Mouse (Mus musculus): Measurements from ENCODE around the gene Spon1.

Gene Spon1

DNA sequence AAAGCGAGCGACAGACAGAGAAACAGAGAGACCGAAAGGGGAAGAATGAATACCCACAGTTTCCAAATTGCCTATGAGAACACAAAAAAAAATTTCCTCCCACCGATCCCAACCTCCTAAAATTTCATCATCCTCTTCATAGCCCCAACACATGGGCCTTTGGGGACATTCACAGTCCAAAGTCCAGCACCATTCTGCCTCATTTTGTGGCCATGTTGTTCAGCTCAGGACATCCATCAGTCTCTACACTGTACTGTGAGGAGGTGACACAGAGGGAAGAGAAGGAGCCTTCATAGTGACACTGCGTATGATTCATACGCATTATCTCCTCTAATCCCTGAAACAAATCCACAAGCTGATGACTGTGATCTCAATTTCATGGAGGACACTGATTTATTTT lies 12.7 kb downstream of the Spon1 start:
- DNase-seq (ENCODE audit: low spot score in 2 of 2): no peak

GRCm38 (mm10) chr7:113780286-113780685 lies 14.5 kb downstream of the Spon1 start:
- no peak for DNase-seq (ENCODE audit: low spot score in 2 of 2)

DNA sequence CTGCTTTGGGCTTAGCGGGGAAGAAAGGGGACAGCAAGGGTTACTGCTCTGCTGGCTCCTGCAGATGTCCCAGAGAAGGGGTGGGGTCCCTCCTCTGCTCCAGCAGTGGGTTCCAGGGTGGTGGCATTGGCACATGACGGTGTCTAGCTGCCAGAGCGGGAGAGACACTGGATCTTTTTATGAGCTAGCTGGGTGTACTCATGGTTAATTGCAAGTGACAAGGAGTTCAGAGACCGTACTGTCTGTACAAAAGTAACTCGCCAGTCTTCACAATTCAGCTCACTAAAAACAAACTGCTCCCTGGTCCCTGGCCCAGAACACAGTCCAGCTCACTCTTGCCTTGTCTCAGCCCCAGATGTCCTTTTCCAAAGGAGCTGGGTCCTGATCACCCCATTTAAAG lies 26.2 kb downstream of the Spon1 start:
- DNase-seq (ENCODE audit: low spot score in 2 of 2): no peak

- no peak for DNase-seq (ENCODE audit: low spot score in 2 of 2)
Observed at GRCm38 (mm10) chr7:113792871-113793270, 27.1 kb downstream of the Spon1 start.

DNA sequence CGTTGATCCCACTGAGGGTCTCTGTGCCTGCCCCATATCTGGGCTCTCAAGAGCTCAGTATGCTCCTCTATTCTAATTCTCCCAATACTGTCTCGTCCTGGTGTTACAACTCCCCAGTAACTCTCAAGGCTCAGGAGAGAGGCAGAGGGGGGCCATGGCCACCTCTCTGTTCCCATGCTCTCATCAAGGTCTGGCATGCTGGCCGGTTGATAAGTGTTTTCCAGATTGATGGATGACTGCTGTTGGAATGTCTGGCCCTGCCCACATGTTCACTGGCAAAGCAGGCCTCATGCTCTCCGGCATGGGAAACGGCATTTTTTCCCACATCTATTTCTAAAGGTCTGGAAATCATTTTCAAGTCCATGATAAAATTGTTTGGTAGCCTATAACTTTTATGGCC lies 29.4 kb downstream of the Spon1 start:
- DNase-seq (ENCODE audit: low spot score in 2 of 2): no peak

DNA sequence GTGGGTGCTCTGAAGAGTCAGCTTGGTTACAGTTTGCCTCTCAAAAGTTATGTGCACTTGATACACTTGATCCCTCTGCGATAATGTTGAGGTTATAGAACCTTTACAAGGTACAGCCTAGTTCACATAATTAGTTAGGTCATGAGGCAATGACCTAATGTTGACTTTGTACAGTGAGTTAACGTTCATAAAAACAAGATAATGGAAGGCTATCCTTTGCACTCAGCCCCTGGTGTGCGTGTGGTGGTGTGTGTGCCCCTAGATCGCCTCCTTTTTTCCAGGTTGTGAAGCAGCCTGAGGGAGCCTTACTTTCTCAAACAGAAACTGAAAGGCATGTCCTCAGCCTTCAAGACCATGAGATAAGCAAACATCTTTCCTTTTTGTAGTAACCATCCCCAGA lies 31.3 kb downstream of the Spon1 start:
- DNase-seq (ENCODE audit: low spot score in 2 of 2): no peak

DNA sequence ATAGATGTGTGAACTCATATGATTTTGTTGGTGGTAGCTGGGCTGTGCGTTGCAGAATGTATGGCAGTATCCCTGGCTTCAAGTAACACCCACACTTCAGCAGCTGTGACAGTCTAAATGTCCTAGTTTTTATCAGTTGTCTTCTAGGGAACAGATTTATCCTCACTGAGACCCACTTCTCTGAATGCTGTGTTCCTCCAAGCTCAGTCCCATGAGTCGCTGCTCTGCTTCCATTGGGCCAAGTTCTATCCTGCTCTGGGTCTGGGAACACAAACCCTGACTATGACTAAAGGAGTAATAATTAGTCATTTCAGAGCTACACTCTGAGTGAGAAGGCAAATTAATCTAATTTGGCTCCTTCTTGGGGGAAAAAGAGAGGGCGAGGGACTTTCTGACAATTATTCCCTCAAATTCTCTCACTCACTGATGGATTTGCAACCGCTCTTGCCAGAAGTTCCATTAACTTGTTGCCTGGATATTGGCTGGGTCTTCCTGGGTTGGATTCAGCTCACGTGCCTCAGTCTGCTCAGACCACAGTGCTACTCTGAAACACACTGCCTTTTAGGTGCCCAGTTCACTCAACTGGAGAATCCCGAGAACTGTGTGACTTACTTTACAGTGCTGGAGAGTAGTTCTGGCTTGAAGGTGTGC lies 32.9 kb downstream of the Spon1 start:
- no peak for DNase-seq (ENCODE audit: low spot score in 2 of 2)

DNA sequence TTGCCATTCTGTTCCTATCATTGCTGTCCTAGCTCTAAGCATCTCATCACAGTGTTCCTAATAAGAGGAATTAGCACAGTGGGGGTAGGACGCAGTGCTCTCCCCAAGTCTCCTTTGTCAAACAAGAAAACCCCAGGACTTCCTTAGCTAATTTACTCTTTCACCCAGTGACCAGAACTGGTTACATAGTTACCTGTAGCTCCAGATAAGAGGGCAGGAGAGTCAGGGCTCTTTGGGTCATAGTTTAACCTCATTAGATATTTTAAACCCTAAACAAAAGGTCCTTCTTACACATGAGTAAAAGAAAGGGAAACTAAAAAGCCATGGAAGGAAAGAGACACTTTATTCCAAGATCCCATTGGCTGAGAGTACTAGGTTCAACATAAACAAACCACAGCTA lies 44.0 kb downstream of the Spon1 start:
- DNase-seq (ENCODE audit: low spot score in 2 of 2): no peak

- DNase-seq (ENCODE audit: low spot score in 2 of 2): no peak
Observed at GRCm38 (mm10) chr7:113811376-113812158, 45.8 kb downstream of the Spon1 start.

- DNase-seq (ENCODE audit: low spot score in 2 of 2): no peak
Observed at GRCm38 (mm10) chr7:113814101-113814779, 48.4 kb downstream of the Spon1 start.

DNA sequence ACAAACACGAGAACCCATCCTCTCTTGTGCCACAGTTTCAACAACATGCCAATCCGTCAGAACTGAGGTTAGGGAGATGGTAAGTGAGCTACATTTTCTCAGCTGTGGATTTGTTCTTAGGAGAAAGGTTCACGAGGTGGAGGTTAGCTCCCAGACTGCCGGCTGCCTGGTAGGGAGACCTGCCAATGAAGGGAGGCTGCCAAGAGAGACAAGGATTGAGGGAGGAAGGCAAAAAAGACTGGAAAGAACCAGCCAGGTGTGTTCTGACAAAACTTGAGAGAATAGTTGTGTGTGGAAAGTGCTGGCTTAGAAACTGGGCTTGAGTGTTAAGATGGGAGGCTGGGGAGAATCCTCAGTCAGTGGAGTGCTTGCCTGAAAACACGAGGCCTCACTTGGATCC lies 49.9 kb downstream of the Spon1 start:
- DNase-seq (ENCODE audit: low spot score in 2 of 2): no peak

DNA sequence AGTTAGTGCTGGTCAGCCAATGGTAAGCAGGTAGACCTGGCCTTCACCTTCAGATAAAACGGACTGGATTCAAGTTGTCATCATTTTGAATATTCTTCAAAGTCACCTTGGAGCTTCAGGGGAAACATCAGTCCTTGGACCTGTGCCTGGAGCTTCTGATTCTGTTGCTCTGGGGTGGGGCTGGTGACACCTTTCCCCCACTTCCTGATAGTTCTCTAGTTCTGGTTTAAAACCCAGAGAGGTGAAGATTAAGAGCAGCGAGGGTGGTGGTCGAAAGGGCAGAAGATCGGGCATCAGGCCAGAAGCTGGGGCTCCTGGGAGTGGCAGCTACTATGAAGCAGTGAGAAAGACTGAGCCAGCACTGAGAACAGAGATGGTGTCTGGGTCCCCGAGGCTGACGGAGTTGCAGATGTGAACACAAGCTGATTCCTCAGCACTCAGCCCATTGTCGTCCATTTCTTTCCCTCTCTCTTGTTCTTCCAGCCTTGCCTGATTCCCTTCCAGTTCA lies 51.1 kb downstream of the Spon1 start:
- DNase-seq (ENCODE audit: low spot score in 2 of 2): no peak

DNA sequence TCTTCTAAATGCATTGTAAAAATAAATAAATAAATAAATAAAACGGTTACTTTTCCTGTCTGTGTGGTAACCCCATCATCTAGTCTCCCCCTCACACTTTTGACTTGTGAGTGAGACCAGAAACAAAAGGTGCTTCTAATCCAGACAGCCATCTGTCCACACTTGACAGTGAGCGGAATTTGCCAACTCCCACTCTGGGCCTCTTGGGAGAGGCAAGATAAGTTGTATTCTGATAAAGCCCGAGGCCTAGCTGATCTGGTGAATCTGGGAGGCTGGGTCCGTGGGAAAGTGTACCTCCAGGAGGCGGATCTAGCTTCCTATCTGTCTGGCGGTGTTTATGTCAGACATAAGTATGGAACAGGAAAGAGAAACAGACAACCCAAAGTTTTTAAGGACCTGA lies 52.3 kb downstream of the Spon1 start:
- DNase-seq (ENCODE audit: low spot score in 2 of 2): no peak

GRCm38 (mm10) chr7:113820213-113820612 lies 54.4 kb downstream of the Spon1 start:
- DNase-seq (ENCODE audit: low spot score in 2 of 2): peak in 1 of 2 experiments; percentile 43

DNA sequence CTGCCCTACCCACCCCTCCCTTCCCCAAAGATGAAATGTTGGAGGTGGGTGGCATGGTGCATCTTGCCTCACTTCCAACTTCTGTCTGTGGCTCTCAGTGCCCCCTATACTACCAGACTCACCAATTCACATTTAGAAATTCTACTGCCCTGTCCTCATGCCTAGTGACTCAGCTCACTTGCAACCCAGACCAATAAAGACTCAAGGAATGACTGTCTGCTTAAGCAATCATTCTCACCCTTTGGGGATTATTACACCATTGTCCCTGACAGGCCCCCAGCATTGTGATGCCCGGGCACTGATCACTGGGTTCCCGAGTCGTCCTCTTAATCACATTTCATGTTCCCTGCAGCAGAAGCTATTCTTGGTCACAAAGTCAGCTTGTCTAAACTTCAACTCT lies 57.2 kb downstream of the Spon1 start:
- DNase-seq (ENCODE audit: low spot score in 2 of 2): no peak

DNA sequence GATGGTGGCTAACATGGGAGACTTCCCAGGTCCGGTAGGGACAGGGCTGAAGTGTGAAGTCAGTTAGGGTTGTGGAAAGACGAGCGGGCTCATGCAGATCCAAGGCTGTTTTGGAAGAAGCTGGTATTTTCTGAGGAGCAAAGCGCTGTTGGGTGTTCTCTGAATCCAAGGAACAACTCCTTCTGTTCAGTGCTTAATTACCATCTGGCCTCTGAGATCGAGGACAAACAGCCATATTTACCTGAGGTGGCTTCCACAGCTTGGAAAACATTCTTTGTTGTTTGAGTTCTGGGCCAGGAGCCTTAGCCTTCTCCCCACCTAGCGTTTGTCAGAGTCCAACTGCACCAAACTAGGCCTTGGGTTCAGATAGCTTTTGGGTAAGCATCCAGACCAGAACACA lies 58.9 kb downstream of the Spon1 start:
- no peak for DNase-seq (ENCODE audit: low spot score in 2 of 2)

DNA sequence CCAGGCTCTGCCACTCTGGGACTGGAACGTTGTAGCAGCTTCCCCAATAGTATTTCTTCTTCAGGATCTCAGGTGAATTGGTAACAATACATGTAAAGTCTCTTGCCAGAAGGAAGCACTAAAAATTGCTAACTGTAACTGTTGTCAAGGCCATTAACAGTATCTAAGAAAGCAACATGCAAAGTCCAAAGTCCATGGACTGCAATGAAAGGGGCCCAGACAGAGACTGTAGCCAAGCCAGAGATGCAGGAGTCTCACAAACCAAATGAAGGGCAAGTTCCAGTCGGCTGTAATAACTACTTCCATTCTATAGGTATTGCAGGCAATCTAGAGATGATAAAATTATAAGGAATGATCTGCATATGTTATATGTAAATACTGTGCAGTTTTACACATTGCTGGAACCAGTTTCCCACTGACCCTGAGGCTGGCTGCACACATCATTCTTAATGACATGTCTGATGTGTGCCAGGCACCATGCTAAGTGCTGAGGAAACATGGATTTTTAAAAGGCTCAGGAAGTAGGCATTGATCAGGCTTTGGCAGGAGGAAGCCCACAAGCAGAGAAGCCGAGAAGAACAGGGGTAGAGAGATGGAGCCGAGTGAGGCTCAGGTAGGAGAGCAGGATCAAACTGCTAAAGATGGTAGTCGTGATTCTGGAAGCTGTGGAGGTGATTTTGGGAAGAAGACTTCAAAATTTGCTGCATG lies 59.9 kb downstream of the Spon1 start:
- no peak for DNase-seq (ENCODE audit: low spot score in 2 of 2)

- no peak for DNase-seq (ENCODE audit: low spot score in 2 of 2)
Observed at GRCm38 (mm10) chr7:113826510-113826909, 60.7 kb downstream of the Spon1 start.

- DNase-seq (ENCODE audit: low spot score in 2 of 2): no peak
Observed at GRCm38 (mm10) chr7:113828122-113828571, 62.3 kb downstream of the Spon1 start.

GRCm38 (mm10) chr7:113828576-113828975 lies 62.8 kb downstream of the Spon1 start:
- no peak for DNase-seq (ENCODE audit: low spot score in 2 of 2)

GRCm38 (mm10) chr7:113837151-113837550 lies 71.4 kb downstream of the Spon1 start:
- no peak for DNase-seq (ENCODE audit: low spot score in 2 of 2)

- DNase-seq (ENCODE audit: low spot score in 2 of 2): no peak
Observed at GRCm38 (mm10) chr7:113839431-113839830, 73.6 kb downstream of the Spon1 start.
